Mouse (Mus musculus) urinary bladder, postnatal 25 days (tissue): ENCODE results near the gene Camsap2.

Experiments used
- DNase-seq: peaks from one replicate; pipeline ENCODE4 v3.0.0; 2022; ENCODE audit warnings: low spot score

The Camsap2 gene

DNA sequence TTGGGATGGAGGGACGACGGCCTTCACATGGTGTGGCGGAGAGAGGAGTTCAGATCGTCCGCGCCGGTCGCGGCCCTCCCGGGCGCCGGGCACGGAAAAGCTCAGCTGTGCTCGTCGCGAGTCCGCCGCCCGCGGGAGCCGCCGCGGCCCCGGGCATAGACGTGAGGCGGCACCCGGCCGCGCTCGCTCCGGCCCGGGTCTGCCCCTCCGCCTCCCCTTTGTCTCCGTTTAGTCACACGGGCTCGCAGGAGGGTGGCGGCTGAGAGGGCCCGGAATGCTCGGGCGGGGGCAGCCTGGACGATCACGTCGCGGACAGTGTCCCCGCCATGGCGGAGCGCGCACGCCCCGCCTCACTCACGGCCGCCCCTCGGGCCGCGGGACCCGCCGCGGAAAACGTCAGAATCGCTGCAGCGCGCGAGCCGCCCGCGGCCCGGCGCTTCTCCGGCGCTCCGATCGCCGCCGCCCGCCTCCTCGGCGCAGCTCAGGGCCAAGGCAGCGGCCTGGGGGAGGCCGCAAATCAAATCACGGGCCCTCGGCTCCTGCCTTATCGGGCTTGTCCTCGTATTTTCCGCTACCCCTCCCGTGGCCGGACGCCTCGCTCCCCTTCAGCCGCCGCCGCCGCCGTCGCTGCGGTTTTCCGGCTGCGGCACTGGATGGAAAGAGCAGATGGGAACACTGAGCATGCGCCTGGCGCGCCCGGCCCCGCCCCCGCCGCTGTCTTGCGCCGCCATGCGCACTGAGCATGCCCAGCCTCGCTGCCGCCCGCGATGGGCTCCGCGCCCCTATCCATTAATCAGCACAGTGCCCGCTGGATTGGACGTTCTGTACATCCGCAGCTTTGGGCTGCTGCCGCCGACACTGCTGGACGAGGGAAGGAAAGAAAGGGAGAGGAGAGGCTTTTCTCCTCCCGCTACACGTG, at the start of gene Camsap2:
Gene Camsap2, minus strand, starts transcription at position 651 of the 919 bp plus-strand sequence.
- peak; percentile 94 for DNase-seq

GRCm38 (mm10) chr1:136395073-136395472, 49.2 kb upstream of the Camsap2 start:
- DNase-seq: no peak

GRCm38 (mm10) chr1:136394506-136394905, 48.6 kb upstream of the Camsap2 start:
- DNase-seq: no peak

GRCm38 (mm10) chr1:136386914-136387313, 41.0 kb upstream of the Camsap2 start:
- no peak for DNase-seq

GRCm38 (mm10) chr1:136381583-136381982, 35.7 kb upstream of the Camsap2 start:
- no peak for DNase-seq

DNA sequence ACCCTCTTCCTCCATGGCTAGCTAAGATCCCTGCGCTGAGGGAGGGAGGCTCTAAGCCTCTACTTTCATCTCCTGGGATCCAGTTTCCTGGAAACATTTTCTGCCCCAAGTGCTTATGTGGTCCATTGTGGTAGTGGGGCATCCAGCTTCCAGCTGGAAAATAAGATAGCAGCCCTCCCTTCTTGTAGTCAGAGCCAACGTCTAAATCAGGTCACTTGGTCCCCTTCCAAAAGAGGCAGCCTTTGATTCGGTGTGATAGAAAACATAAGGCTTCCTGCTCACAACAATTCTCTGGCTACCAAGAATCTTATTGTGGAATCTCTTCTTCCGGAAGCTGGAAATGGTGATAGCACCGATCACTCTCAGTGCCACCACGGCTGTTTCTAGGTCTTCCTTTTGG, 35.3 kb upstream of the Camsap2 start:
- no peak for DNase-seq

DNA sequence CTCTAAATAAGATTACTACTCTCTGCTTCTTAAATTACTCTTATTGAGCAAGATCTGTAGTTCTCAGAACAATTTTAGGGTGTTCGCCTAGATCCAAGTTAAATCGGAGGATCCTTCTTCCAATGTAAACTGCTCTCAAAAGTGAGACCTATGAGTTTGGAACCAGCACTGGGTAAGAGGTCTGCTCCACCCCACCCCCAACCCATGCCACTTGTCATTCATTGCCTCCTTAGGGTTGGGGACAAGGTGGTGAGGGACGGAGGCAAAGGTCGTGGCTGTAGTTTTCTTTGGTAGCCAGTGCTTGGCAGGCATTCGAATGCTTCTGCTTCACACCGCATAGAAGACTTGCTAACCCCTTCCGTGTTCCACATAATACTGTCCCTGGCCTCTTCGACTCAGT, 34.7 kb upstream of the Camsap2 start:
- no peak for DNase-seq

- no peak for DNase-seq
Observed at GRCm38 (mm10) chr1:136380161-136380560, 34.3 kb upstream of the Camsap2 start.

DNA sequence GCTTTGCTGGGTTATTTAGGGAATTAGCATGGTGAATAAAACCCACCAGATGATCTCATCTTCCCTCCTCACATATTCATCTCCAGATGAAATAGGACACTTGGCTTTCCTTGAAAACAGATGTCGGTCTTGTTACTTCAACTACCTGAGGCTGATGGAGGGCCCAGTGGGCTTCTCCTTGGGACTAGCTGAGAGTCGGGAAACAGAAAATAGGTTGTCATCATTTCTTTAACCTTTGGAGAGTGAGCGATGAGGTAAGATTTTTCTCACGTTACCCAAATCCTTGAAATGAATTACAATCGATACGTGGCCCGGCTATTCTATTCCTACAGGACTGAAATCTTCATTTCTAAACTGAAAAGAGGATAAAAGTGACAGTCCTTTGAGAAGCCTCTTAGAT, 33.4 kb upstream of the Camsap2 start:
- DNase-seq: no peak

DNA sequence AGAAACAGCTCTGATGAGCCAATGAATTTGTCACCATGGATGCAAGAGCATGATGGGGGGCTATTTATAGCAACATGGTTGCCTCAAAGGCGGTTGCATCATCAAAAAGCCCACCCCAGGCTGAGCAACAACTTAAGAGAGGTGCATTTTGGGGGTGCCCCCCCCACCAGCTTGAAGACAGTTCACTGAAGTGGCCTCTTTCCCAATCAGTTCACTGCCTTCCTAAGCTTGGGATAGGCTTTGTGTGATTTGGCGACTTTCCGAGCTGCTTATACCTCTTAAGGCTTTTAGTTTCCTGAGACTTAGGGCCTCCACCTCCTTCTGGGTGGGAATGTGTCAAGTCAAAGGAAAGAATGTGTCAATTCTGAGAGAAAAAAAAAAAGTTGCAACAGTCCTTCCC, 20.1 kb upstream of the Camsap2 start:
- no peak for DNase-seq

DNA sequence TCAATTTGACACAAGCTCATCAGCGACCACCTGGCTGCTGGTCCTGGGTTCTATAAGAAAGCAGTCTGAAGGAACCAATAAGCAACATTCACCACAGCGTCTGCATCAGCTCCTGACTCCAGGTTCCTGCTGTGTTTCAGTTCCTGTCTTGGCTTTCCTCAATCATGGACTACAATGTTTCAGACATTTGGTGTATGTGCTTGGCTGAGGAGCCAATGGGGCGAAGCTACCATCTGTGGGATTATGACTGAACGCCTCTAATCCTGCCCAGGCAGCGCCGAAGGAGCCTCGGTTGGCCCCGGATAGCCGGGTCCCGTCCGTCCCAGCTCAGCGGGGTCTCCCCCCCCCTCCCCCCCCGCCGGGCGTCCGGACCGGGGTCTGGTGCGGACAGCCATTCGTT, 18.8 kb upstream of the Camsap2 start:
- peak; percentile 80 for DNase-seq

DNA sequence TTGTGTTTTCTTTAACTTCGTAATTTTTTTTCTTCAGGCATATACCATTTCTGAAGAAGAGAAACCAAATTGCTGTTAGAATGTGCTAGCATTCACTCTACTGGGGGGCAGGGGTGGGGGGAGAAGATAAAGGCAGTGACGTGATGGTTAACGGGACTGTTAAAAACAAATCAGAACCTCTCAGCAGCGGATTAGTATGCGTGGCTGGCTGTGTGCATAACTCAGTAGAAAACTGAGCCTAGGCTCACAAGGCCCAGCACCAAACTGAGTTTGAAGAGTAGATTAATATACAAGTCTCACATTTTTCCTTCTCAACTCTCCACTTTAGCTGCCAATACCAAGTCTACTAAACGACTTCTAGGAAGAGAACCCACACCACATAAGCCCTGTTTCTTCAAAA, 17.1 kb upstream of the Camsap2 start:
- DNase-seq: no peak

- DNase-seq: no peak
Observed at GRCm38 (mm10) chr1:136362567-136362966, 16.7 kb upstream of the Camsap2 start.

DNA sequence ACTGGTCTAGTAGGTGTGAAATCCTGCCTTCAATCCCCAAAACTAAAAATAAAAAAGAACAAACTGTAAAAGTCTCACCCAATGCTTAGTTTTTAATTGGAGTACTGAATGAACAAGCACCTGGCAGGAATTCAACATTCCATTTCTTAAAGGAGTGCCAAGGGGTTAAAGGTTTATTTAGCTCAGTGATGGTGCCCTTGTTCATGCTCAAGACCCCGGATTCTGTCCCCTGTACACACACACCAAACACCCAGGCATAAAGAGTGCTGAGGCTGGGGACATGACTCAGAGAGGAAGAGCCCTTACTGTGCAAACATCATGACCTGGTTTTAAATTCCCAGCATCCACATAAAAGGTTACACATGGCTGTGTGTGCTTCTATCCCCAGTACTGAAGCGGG, 15.5 kb upstream of the Camsap2 start:
- DNase-seq: no peak

DNA sequence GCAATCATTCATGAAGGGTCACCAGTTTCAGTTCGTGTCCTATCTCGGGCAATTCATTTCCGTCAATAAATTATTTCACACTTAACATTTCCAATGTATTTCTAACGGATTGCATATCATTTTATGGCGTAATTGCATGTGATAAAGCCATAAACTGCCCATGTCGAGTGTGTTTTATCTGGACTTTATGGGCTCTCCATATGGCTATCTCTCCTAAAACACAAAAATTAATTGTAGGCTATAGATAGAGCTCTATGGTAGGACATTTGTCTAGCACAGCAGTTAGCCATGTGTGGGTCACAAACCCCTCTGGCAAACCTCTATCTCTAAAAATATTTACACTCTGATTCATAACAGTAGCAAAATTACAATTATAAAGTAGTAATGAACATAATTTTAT, 15.0 kb upstream of the Camsap2 start:
- DNase-seq: no peak

DNA sequence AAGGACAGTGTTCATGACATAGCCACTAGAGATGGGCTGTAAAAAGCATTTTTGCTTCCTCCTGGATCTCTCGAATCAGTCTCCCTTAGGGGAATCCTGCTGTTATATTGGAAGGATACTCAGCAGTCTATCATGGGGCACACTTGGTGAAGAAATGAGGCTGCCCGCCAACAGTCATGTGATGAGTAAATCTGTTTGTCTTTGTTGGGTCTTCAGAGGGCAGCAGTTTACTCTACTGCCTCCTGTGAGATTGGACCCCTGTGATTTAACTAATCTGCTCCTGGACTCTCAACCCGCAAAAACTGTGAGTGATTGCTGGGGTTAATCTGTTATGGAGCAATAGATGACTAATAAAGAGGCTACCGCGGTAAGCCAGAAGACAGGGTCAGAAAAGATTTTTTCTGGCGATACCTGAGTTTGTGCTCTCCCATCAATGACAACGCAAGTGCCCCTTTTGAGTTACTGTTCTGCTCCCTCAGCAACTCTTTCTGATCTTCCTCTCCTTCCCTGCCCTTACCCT, 13.0 kb upstream of the Camsap2 start:
- DNase-seq: no peak

GRCm38 (mm10) chr1:136355651-136356050, 9.7 kb upstream of the Camsap2 start:
- no peak for DNase-seq

DNA sequence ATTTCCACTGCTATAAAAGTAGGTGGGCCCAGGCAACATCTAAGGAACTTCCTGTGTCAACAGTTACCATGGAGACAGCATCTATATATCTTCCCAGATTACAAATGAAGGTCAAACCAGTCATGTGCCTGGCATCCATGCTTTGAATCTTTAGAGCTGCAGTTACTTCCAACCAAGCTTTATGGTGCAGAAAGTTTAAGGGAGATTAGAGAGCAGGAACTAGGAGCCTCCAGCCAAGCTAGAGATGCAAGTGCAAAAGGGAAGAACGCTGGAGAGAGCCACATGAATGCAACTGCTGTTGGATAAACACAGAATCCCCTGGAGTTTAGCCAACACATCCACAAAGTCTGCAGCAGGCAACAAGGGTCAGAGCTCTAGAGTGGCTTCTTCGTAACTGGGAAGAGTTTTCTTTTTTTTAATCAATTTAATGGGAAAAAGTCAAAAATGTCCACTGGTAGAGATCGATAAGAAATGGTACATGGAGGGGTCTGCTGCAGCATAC, 4.8 kb upstream of the Camsap2 start:
- no peak for DNase-seq

DNA sequence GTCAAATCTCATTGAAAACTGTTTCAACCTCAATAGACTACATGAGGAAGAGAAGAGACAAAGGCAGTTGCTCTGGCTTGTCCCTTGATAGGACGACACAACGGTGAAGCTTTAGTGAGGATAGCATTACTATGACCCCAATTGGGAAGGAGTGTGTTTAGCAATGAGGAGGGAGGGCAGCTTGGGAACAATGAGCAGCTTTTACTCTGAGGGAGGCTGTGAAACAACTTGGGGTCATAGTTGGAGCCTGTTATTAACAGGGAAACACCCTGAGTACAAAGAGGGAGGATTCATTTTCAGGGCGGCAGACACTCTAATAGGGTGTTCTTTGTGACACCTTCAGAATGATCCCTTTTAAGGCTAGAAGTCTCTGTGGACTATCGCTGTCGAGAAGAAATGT, 2.2 kb upstream of the Camsap2 start:
- no peak for DNase-seq

GRCm38 (mm10) chr1:136347140-136347539, 1.2 kb upstream of the Camsap2 start:
- no peak for DNase-seq

GRCm38 (mm10) chr1:136346373-136347035, 600 bp upstream of the Camsap2 start:
- no peak for DNase-seq

GRCm38 (mm10) chr1:136344768-136345453, 993 bp downstream of the Camsap2 start:
- peak; percentile 31 for DNase-seq
